Mouse (Mus musculus): Measurements from ENCODE around the gene Spopl. TPM values are rescaled to one million over a fixed set of nuclear protein-coding genes. Genes with fewer than 3 reads are reported as not detected.

Spopl gene
- polyA plus RNA-seq (2014; fragmentation: Illumina TruSeq; extraction: RNeasy Lipid Tissue Mini Kit (QIAGEN cat#74804); ENCODE audit: low read depth, low replicate concordance): 55.4 TPM

GRCm38 (mm10) chr2:23571302-23572156, at the start of gene Spopl:
Gene Spopl (minus strand): TSS chr2:23572106.

Measured in sigmoid colon, adult 10 weeks (tissue).